9 mouse cellular contexts compared by ENCODE assay signal in the genomic region with DNA sequence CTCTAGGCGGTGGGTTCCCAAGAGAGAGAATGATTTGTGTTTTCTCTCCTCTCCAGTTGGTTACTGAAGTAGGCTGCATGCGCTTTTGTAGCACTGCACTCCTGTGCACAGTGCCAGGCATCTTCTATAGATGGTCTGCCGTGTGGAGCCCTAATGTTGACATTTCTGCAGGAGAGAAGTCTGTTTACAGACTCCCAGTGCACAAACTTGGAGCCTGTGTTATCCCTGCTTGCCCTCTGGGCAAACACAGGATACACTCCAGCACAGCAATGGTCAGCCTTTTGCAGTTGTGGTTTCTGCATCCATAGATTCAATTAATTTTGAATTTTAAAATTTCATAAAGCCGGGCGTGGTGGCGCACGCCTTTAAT. TPM values are rescaled to one million over a fixed set of nuclear protein-coding genes. Genes with fewer than 3 reads are reported as not detected.
DNase-seq lines count a peak whose midpoint lies in the region; ATAC-seq and TF ChIP-seq lines count a peak whose summit lies in the region.
"Had no signal": no experiment of that assay in that cellular context is flagged by ENCODE, and none has a peak within 500 bp of the region (broad histone marks: within the 10 kb centered on the region; RNA-seq: fewer than 3 reads in every experiment).

No protein-coding gene starts in this region.

- 82% methylated on average over 7 of the region's 7 CpGs for WGBS in kidney, adult 2 months
- WGBS in embryonic facial prominence, embryonic 10.5 days = 73% methylated on average over 7 of the region's 7 CpGs
- WGBS in hindbrain, embryonic 16.5 days = 60% methylated on average over 7 of the region's 7 CpGs
- WGBS in midbrain, embryonic 15.5 days = 74% methylated on average over 7 of the region's 7 CpGs

- H3K36me3 ChIP-seq in kidney, adult 2 months (ENCODE audit: control insufficient read depth, insufficient read depth, low read length) = no peaks in the 10 kb centered on the region
- H3K36me3 ChIP-seq in embryonic facial prominence, embryonic 10.5 days (replicated peaks) = no peaks in the 10 kb centered on the region
- no peaks in the 10 kb centered on the region for H3K36me3 ChIP-seq in hindbrain, embryonic 16.5 days (ENCODE audit: control insufficient read depth, insufficient read depth, low read length)
- H3K36me3 ChIP-seq in midbrain, embryonic 15.5 days (replicated peaks) = no peaks in the 10 kb centered on the region

- no peak for TF ChIP-seq CTCF in kidney, adult 2 months (conservative IDR thresholded peaks at IDR 0.05; ENCODE audit: insufficient read depth, insufficient read length, low read depth, low read length)

- H3K4me1 ChIP-seq in kidney, adult 2 months (ENCODE audit: control insufficient read depth, insufficient read depth, low read length) = peaks cover 19% of the 10 kb centered on the region
- H3K4me1 ChIP-seq in embryonic facial prominence, embryonic 10.5 days = peaks cover 45% of the 10 kb centered on the region
- peaks cover 31% of the 10 kb centered on the region for H3K4me1 ChIP-seq in hindbrain, embryonic 16.5 days (ENCODE audit: control insufficient read depth, insufficient read depth, low read depth, low read length)
- peaks cover 41% of the 10 kb centered on the region for H3K4me1 ChIP-seq in midbrain, embryonic 15.5 days

- no peaks in the 10 kb centered on the region for H3K9me3 ChIP-seq in embryonic facial prominence, embryonic 10.5 days
- no peaks in the 10 kb centered on the region for H3K9me3 ChIP-seq in hindbrain, embryonic 16.5 days (ENCODE audit: control insufficient read depth, low read length)
- H3K9me3 ChIP-seq in midbrain, embryonic 15.5 days = no peaks in the 10 kb centered on the region

- peak overlapping the region; percentile 80 for H3K27ac ChIP-seq in kidney, adult 2 months (ENCODE audit: insufficient read depth, low read depth, low read length)
- peak overlapping the region; percentile 79 for H3K27ac ChIP-seq in embryonic facial prominence, embryonic 10.5 days (replicated peaks)
- peak overlapping the region; percentile 66 for H3K27ac ChIP-seq in hindbrain, embryonic 16.5 days (ENCODE audit: low read depth, low read length)
- H3K27ac ChIP-seq in midbrain, embryonic 15.5 days = peak overlapping the region; percentile 78

- TF ChIP-seq POLR2A in kidney, adult 2 months (IDR thresholded peaks at IDR 0.05; ENCODE audit: low read depth, low read length) = no peak

- H3K4me3 ChIP-seq in kidney, adult 2 months (ENCODE audit: insufficient read depth, low read depth, low read length) = no peak overlapping the region
- no peak overlapping the region for H3K4me3 ChIP-seq in embryonic facial prominence, embryonic 10.5 days
- H3K4me3 ChIP-seq in hindbrain, embryonic 16.5 days (ENCODE audit: low read length) = no peak overlapping the region
- no peak overlapping the region for H3K4me3 ChIP-seq in midbrain, embryonic 15.5 days

- H3K27me3 ChIP-seq in kidney, adult 2 months (replicated peaks; ENCODE audit: control insufficient read depth, insufficient read depth, low read length) = no peaks in the 10 kb centered on the region
- no peaks in the 10 kb centered on the region for H3K27me3 ChIP-seq in embryonic facial prominence, embryonic 10.5 days (replicated peaks; ENCODE audit: low read depth, poor library complexity, severe bottlenecking)
- H3K27me3 ChIP-seq in hindbrain, embryonic 16.5 days (replicated peaks; ENCODE audit: control insufficient read depth, insufficient read depth, low read length) = no peaks in the 10 kb centered on the region
- H3K27me3 ChIP-seq in midbrain, embryonic 15.5 days (replicated peaks) = no peaks in the 10 kb centered on the region

- ATAC-seq in hindbrain, embryonic 16.5 days = 0 out of 2 replicates have a peak, but pooled peaks have one; percentile 31
- ATAC-seq in midbrain, embryonic 15.5 days (replicated peaks) = no peak

- H3K9ac ChIP-seq in hindbrain, embryonic 16.5 days (ENCODE audit: low read depth, low read length) = no peak overlapping the region
- H3K9ac ChIP-seq in midbrain, embryonic 15.5 days = no peak overlapping the region; the same call in 1 of the 2 replicates

- DNase-seq in kidney, adult 2 months = no peak
- no peak for DNase-seq in kidney, adult 8-10 months
- no peak for DNase-seq in embryonic facial prominence, embryonic 10.5 days (ENCODE audit: low spot score)
- DNase-seq in urinary bladder, adult 2 months (ENCODE audit: low spot score) = no peak
- no peak for DNase-seq in layer of hippocampus, adult 9-10 months (ENCODE audit: low spot score)
- DNase-seq in kidney, postnatal 10 days = no peak
- DNase-seq: layer of hippocampus, postnatal 36 days had no signal

- no peak overlapping the region for H3K4me2 ChIP-seq in hindbrain, embryonic 16.5 days (ENCODE audit: low read length)
- 0 out of 2 replicates have a peak overlapping the region, but pooled peaks have one; percentile 4 for H3K4me2 ChIP-seq in midbrain, embryonic 15.5 days

RNA-seq across cellular contexts. Expression of a gene that starts 13.2 kb away (rescaled TPM):
- polyA plus RNA-seq in kidney, adult 2 months (2012; rRNA removed) = 30.2 and 34.2 TPM in 2 replicates
- polyA plus RNA-seq in embryonic facial prominence, embryonic 10.5 days (2016; fragmentation: Nextera tagmentation; extraction: Ambion mirVana) = 12.9 and 15.5 TPM in 2 replicates
- 9.4 and 11.6 TPM in 2 replicates for polyA plus RNA-seq in hindbrain, embryonic 16.5 days (2015; fragmentation: Nextera tagmentation; extraction: Ambion mirVana)
- polyA plus RNA-seq in midbrain, embryonic 15.5 days (2015; fragmentation: Nextera tagmentation; extraction: Ambion mirVana) = 22.1 and 22.3 TPM in 2 replicates
- 41.5 and 51.7 TPM in 2 replicates for polyA plus RNA-seq in urinary bladder, adult 2 months (2012; rRNA removed)

RNA-seq across cellular contexts. Expression of a gene that starts 40.3 kb away (rescaled TPM):
- 43.2 and 55.0 TPM in 2 replicates for polyA plus RNA-seq in kidney, adult 2 months (2012; rRNA removed)
- 361 and 368 TPM in 2 replicates for polyA plus RNA-seq in embryonic facial prominence, embryonic 10.5 days (2016; fragmentation: Nextera tagmentation; extraction: Ambion mirVana)
- polyA plus RNA-seq in hindbrain, embryonic 16.5 days (2015; fragmentation: Nextera tagmentation; extraction: Ambion mirVana) = 235 and 246 TPM in 2 replicates
- polyA plus RNA-seq in midbrain, embryonic 15.5 days (2015; fragmentation: Nextera tagmentation; extraction: Ambion mirVana) = 224 and 234 TPM in 2 replicates
- polyA plus RNA-seq in urinary bladder, adult 2 months (2012; rRNA removed) = 108 and 130 TPM in 2 replicates
